Mouse (Mus musculus) heart, embryonic 14.5 days (tissue): ENCODE measurements at regions not wholly inside any gene's neighbourhood (a gene's known extent, or its start where the extent isn't known, plus 50 kb on each side); places are given as distances from the start of the nearest gene placed in this dataset.

Source experiments
- ATAC-seq: fragments of 200-750 bp; cut with Nextera tagmentation; 2 replicates; pipeline ENCODE4 v1.8.0; 2017; ENCODE audit warnings: low read depth, moderate TSS enrichment; ENCODE audit not compliant: insufficient number of reproducible peaks, insufficient read depth, low FRiP score
- H3K27ac ChIP-seq, 2 experiments: fragments of 200-500 bp in 1 of 2; fragments of 300-500 bp in 1 of 2; sonication (generic) in 1 of 2; replicated peaks in 1 of 2; 2 replicates each; pipeline ENCODE4 v1.5.1; 2012 to 2014; ENCODE audit warnings: low read depth in 2 of 2, low read length in 2 of 2, control low read depth in 1 of 2, mild to moderate bottlenecking in 1 of 2, mixed read lengths in 1 of 2; ENCODE audit not compliant: control insufficient read depth in 1 of 2, insufficient read depth in 1 of 2
- H3K27me3 ChIP-seq: fragments of 300-500 bp; sonication (generic); 2 replicates; pipeline ENCODE4 v1.6.1; 2014; ENCODE audit warnings: mild to moderate bottlenecking, low read length, control low read depth; ENCODE audit not compliant: control insufficient read depth, insufficient read depth
- H3K36me3 ChIP-seq: fragments of 300-500 bp; sonication (generic); 2 replicates; pipeline ENCODE4 v1.6.1; 2014; ENCODE audit warnings: mild to moderate bottlenecking, control low read depth, low read length, mixed read lengths; ENCODE audit not compliant: control insufficient read depth, insufficient read depth
- H3K4me1 ChIP-seq, 2 experiments: fragments of 200-500 bp in 1 of 2; fragments of 300-500 bp in 1 of 2; sonication (generic) in 1 of 2; 2 replicates each; pipeline ENCODE4 v1.6.1; 2012 to 2014; ENCODE audit warnings: low read length in 2 of 2, control low read depth in 1 of 2, mixed read lengths in 1 of 2; ENCODE audit not compliant: control insufficient read depth in 2 of 2, insufficient read depth in 2 of 2
- H3K4me2 ChIP-seq: fragments of 300-500 bp; sonication (generic); 2 replicates; pipeline ENCODE4 v1.6.1; 2014; ENCODE audit warnings: mild to moderate bottlenecking, low read length
- H3K4me3 ChIP-seq, 2 experiments: fragments of 200-500 bp in 1 of 2; fragments of 300-500 bp in 1 of 2; sonication (generic) in 1 of 2; 2 replicates each; pipeline ENCODE4 v1.5.1; 2012 to 2014; ENCODE audit warnings: low read length in 2 of 2, mild to moderate bottlenecking in 2 of 2, control low read depth in 1 of 2, low read depth in 1 of 2, moderate library complexity in 1 of 2; ENCODE audit not compliant: control insufficient read depth in 1 of 2, insufficient read depth in 1 of 2
- H3K9ac ChIP-seq: fragments of 300-500 bp; sonication (generic); 2 replicates; pipeline ENCODE4 v1.6.1; 2014; ENCODE audit warnings: mild to moderate bottlenecking, low read length
- H3K9me3 ChIP-seq: fragments of 300-500 bp; sonication (generic); 2 replicates; pipeline ENCODE4 v1.6.1; 2016; ENCODE audit warnings: low read length, control low read depth; ENCODE audit not compliant: control insufficient read depth
- WGBS: fragments of 180-500 bp; shearing (Covaris S2); extraction: QIAGEN DNeasy Blood & Tissue Kit; methylation state at CpG from one replicate; pipeline ENCODE4 v1.1.7; 2014; 5-methylcytosine and 5-hydroxymethylcytosine counted together

GRCm38 (mm10) chr1:45033343-45033742 lies 278.0 kb upstream of the Col3a1 start:
- no peak for ATAC-seq
- no peak overlapping the region for H3K9ac ChIP-seq

GRCm38 (mm10) chr1:45041328-45041727 lies 270.0 kb upstream of the Col3a1 start:
- Histone ChIP-seq H3K27ac (no peak overlapping the region), H3K9ac (no peak overlapping the region), H3K9me3 (no peaks in the 10 kb centered on the region), H3K4me1 (no peaks in the 10 kb centered on the region), H3K4me2 (no peak overlapping the region), H3K36me3 (no peaks in the 10 kb centered on the region), H3K4me3 (no peak overlapping the region), H3K27me3 (no peaks in the 10 kb centered on the region)
- ATAC-seq, result no peak
- WGBS, result 94% methylated on average over 1 of the region's 1 CpGs

More at GRCm38 (mm10) chr1:45033343-45033742, 278.0 kb upstream of the Col3a1 start:
- Histone ChIP-seq H3K4me1 (no peaks in the 10 kb centered on the region), H3K27me3 (no peaks in the 10 kb centered on the region), H3K4me2 (no peak overlapping the region), H3K9me3 (no peaks in the 10 kb centered on the region), H3K27ac (no peak overlapping the region), H3K36me3 (no peaks in the 10 kb centered on the region), H3K4me3 (no peak overlapping the region)
- whole genome bisulfite sequencing, result 84% methylated on average over 7 of the region's 7 CpGs

GRCm38 (mm10) chr1:45041815-45042214 lies 269.5 kb upstream of the Col3a1 start:
- Histone ChIP-seq H3K27ac (no peak overlapping the region), H3K4me2 (no peak overlapping the region), H3K4me3 (no peak overlapping the region), H3K9ac (no peak overlapping the region), H3K36me3 (no peaks in the 10 kb centered on the region), H3K27me3 (no peaks in the 10 kb centered on the region), H3K9me3 (no peaks in the 10 kb centered on the region), H3K4me1 (no peaks in the 10 kb centered on the region)
- no peak for ATAC-seq

- Histone ChIP-seq H3K4me1 (no peaks in the 10 kb centered on the region), H3K4me2 (no peak overlapping the region), H3K27ac (0 out of 4 replicates have a peak overlapping the region, but pooled peaks of 1 of the 2 experiments have one; percentile 38), H3K27me3 (no peaks in the 10 kb centered on the region), H3K36me3 (no peaks in the 10 kb centered on the region), H3K4me3 (no peak overlapping the region), H3K9me3 (no peaks in the 10 kb centered on the region), H3K9ac (no peak overlapping the region)
- no peak; the same call in 1 of the 2 replicates for ATAC-seq
Observed at GRCm38 (mm10) chr1:45043245-45043926, 268.0 kb upstream of the Col3a1 start.

- no peaks in the 10 kb centered on the region for H3K36me3 ChIP-seq
- H3K4me3 ChIP-seq, result no peak overlapping the region
- no peak overlapping the region for H3K27ac ChIP-seq
- H3K9me3 ChIP-seq, result peaks cover 9% of the 10 kb centered on the region; the same call in 1 of the 2 replicates
- H3K4me2 ChIP-seq, result no peak overlapping the region
- no peak overlapping the region for H3K9ac ChIP-seq
- WGBS, result 64% methylated on average over 10 of the region's 10 CpGs
- no peaks in the 10 kb centered on the region for H3K4me1 ChIP-seq
- 0 out of 2 replicates have a peak, but pooled peaks have one; percentile 39 for ATAC-seq
- H3K27me3 ChIP-seq, result no peaks in the 10 kb centered on the region
Observed at GRCm38 (mm10) chr1:45090841-45091535, 220.3 kb upstream of the Col3a1 start.

GRCm38 (mm10) chr1:45100966-45101365 lies 210.4 kb upstream of the Col3a1 start:
- Histone ChIP-seq H3K4me1 (no peaks in the 10 kb centered on the region), H3K9ac (no peak overlapping the region), H3K9me3 (peaks cover 11% of the 10 kb centered on the region; the same call in 1 of the 2 replicates), H3K4me2 (no peak overlapping the region), H3K4me3 (no peak overlapping the region), H3K27ac (no peak overlapping the region), H3K27me3 (no peaks in the 10 kb centered on the region), H3K36me3 (no peaks in the 10 kb centered on the region)
- ATAC-seq, result no peak

- H3K4me2 ChIP-seq, result no peak overlapping the region
- no peak overlapping the region for H3K27ac ChIP-seq
- ATAC-seq, result no peak
- no peak overlapping the region for H3K9ac ChIP-seq
- H3K4me3 ChIP-seq, result no peak overlapping the region
- no peaks in the 10 kb centered on the region for H3K9me3 ChIP-seq
- no peaks in the 10 kb centered on the region for H3K36me3 ChIP-seq
- no peaks in the 10 kb centered on the region for H3K27me3 ChIP-seq
- H3K4me1 ChIP-seq, result no peaks in the 10 kb centered on the region
- WGBS, result 37% methylated on average over 1 of the region's 1 CpGs
Observed at GRCm38 (mm10) chr1:45116409-45117144, 194.8 kb upstream of the Col3a1 start.
